Mouse (Mus musculus) naive thymus-derived CD4-positive, alpha-beta T cell, adult 2 months (primary cell): ENCODE results near the gene 1700029P11Rik.

Experiments
- DNase-seq: peaks from one replicate; pipeline ENCODE4 v3.0.0-alpha.2; 2011; ENCODE audit warnings: low read depth

Gene 1700029P11Rik

GRCm38 (mm10) chr15:82015392-82016100 is 35.2 kb downstream of the 1700029P11Rik start:
- DNase-seq: peak; percentile 59

GRCm38 (mm10) chr15:82016101-82016808 is 35.9 kb downstream of the 1700029P11Rik start:
- peak; percentile 99 for DNase-seq

- DNase-seq: no peak
These were observed 36.5 kb downstream of the 1700029P11Rik start for GRCm38 (mm10) chr15:82016830-82017229.

- DNase-seq: no peak
These were observed 37.1 kb downstream of the 1700029P11Rik start for GRCm38 (mm10) chr15:82017461-82017860.

- DNase-seq: no peak
These were observed 38.9 kb downstream of the 1700029P11Rik start for GRCm38 (mm10) chr15:82019288-82019687.

- no peak for DNase-seq
These were observed 42.3 kb downstream of the 1700029P11Rik start for GRCm38 (mm10) chr15:82022535-82023088.

- DNase-seq: no peak
These were observed 43.8 kb downstream of the 1700029P11Rik start for GRCm38 (mm10) chr15:82023965-82024635.

- no peak for DNase-seq
These were observed 46.9 kb downstream of the 1700029P11Rik start for GRCm38 (mm10) chr15:82027276-82027675.

GRCm38 (mm10) chr15:82027726-82028125 is 47.4 kb downstream of the 1700029P11Rik start:
- no peak for DNase-seq
